Mouse (Mus musculus): Measurements from ENCODE around the gene 3110018I06Rik. TPM values are rescaled to one million over a fixed set of nuclear protein-coding genes. Genes with fewer than 3 reads are reported as not detected.

3110018I06Rik gene
- total RNA-seq (2014; rRNA removed; ENCODE audit: low replicate concordance) (not detected in 2 replicates), polyA plus RNA-seq (2015; fragmentation: Nextera tagmentation; extraction: Ambion mirVana) (not detected in 2 replicates)

DNA sequence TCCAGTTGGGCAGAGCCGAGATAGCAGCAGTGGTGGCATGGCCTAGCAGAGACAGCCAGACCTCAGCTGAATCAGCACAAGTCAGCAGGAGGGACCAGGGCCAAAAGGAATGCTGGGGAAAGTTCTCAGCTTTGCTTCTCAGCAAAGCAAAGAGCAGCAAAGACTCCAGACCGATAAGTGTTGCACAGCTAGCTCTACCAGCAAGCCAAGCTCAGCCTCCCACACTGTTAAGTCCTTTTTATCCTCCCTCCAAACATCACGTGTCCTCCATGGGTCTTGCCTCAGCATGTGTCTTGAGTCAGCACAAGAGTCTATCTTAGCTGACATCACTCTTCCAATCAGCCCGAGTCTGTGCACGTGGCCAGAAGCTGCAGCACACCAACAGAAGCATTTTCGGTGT is at the start of gene 3110018I06Rik:
TSS of gene 3110018I06Rik (plus strand) at position 262 of the 400 bp plus-strand sequence.
- Histone ChIP-seq H3K27me3 (ENCODE audit: control insufficient read depth, insufficient read depth, low read length) (0 out of 2 replicates have a peak, but pooled peaks cover 4% of the 10 kb centered on the region), H3K9me3 (replicated peaks; ENCODE audit: control insufficient read depth, low read length) (no peaks in the 10 kb centered on the region), H3K27ac (ENCODE audit: low read depth) (no peak within 1 kb of the TSS), H3K4me2 (ENCODE audit: low read depth, low read length) (no peak within 1 kb of the TSS), H3K9ac (replicated peaks; ENCODE audit: low read depth, low read length) (no peak within 1 kb of the TSS), H3K36me3 (replicated peaks; ENCODE audit: control insufficient read depth, insufficient read depth, low read length) (no peaks in the 10 kb centered on the region), H3K4me3 (ENCODE audit: low read depth, low read length) (no peak within 1 kb of the TSS), H3K4me1 (ENCODE audit: control insufficient read depth, insufficient read depth) (no peaks in the 10 kb centered on the region)
- ATAC-seq (ENCODE audit: insufficient read depth, low read depth): no peak
- WGBS: 59% methylated on average over 6 of the region's 6 CpGs
- no peak for DNase-seq (ENCODE audit: low spot score)
- no peak for TF ChIP-seq CTCF (IDR thresholded peaks at IDR 0.05; ENCODE audit: low read depth)
- no peak for TF ChIP-seq EP300 (IDR thresholded peaks at IDR 0.05; ENCODE audit: low read depth)

DNA sequence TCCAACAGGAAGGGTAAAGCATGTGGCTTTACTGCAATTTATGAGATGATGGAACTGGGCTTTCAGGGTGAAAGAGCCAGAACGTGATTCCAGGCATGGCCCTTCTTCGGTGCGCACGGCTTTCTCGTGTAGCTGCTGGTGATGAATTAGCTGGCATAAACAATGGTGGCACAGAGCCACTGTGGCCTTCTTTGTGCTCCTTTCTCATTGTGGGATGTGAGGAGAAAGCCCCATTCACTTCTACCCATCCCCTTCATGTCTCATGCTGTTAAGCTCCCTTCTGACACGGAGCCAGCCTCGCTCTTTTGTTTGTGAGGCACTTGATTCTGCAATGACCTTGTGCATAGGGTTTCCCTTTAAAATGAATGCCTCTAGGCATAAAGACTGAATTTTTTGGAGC is 43.8 kb upstream of the 3110018I06Rik start:
- Histone ChIP-seq H3K27me3 (ENCODE audit: control insufficient read depth, insufficient read depth, low read length) (no peaks in the 10 kb centered on the region), H3K4me3 (ENCODE audit: low read depth, low read length) (no peak overlapping the region), H3K4me1 (ENCODE audit: control insufficient read depth, insufficient read depth) (no peaks in the 10 kb centered on the region), H3K4me2 (ENCODE audit: low read depth, low read length) (no peak overlapping the region), H3K27ac (ENCODE audit: low read depth) (no peak overlapping the region), H3K9me3 (replicated peaks; ENCODE audit: control insufficient read depth, low read length) (no peaks in the 10 kb centered on the region), H3K36me3 (replicated peaks; ENCODE audit: control insufficient read depth, insufficient read depth, low read length) (no peaks in the 10 kb centered on the region), H3K9ac (replicated peaks; ENCODE audit: low read depth, low read length) (no peak overlapping the region)
- DNase-seq (ENCODE audit: low spot score): no peak
- no peak for ATAC-seq (ENCODE audit: insufficient read depth, low read depth)
- TF ChIP-seq CTCF (IDR thresholded peaks at IDR 0.05; ENCODE audit: low read depth) (no peak), EP300 (IDR thresholded peaks at IDR 0.05; ENCODE audit: low read depth) (no peak)
- WGBS: 89% methylated on average over 7 of the region's 7 CpGs

DNA sequence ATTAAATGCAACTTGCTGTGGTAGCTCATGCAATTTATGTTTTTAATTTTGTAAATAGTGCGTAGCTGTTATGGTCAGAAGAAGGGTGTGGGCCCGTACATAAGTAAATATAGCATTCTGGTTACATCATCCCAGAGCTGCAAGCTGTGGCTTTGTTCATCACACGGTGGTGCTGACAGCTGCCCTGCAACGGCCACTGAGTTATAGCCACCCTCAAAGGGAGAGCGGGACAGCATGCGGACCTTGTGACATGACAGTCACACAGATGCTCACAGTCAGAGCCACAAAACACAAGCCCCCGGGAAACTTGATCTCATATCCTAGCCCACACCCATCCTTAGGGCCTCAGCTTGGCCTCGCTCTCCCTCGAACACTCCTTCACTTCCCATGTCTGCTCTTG is 30.6 kb upstream of the 3110018I06Rik start:
- Histone ChIP-seq H3K4me3 (ENCODE audit: low read depth, low read length) (no peak overlapping the region), H3K36me3 (replicated peaks; ENCODE audit: control insufficient read depth, insufficient read depth, low read length) (no peaks in the 10 kb centered on the region), H3K4me2 (ENCODE audit: low read depth, low read length) (no peak overlapping the region), H3K27ac (ENCODE audit: low read depth) (no peak overlapping the region), H3K9me3 (replicated peaks; ENCODE audit: control insufficient read depth, low read length) (no peaks in the 10 kb centered on the region), H3K27me3 (ENCODE audit: control insufficient read depth, insufficient read depth, low read length) (no peaks in the 10 kb centered on the region), H3K4me1 (ENCODE audit: control insufficient read depth, insufficient read depth) (no peaks in the 10 kb centered on the region), H3K9ac (replicated peaks; ENCODE audit: low read depth, low read length) (no peak overlapping the region)
- ATAC-seq (ENCODE audit: insufficient read depth, low read depth) (no peak), DNase-seq (ENCODE audit: low spot score) (no peak)
- 23% methylated on average over 9 of the region's 9 CpGs for WGBS
- no peak for TF ChIP-seq CTCF (IDR thresholded peaks at IDR 0.05; ENCODE audit: low read depth)
- TF ChIP-seq EP300 (IDR thresholded peaks at IDR 0.05; ENCODE audit: low read depth): no peak

DNA sequence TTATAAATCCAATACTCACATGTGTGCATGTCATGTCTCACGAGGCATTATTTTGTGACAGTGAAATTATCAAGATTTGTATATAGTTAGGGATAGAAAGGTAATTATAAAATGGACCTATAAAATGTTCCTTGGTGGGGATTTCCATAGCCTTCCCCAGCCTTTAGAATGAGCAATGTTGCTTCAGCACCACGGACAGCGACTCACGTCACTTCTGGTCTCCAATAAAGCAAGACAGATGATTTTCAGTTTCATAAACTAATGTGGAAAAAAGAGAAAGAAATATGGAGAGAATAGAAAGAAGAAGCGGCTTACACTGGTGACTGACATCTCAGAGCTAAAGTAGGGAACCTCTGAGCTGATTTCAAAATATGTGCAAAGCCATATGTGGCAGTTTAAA is 23.7 kb upstream of the 3110018I06Rik start:
- Histone ChIP-seq H3K36me3 (replicated peaks; ENCODE audit: control insufficient read depth, insufficient read depth, low read length) (no peaks in the 10 kb centered on the region), H3K27ac (ENCODE audit: low read depth) (no peak overlapping the region), H3K27me3 (ENCODE audit: control insufficient read depth, insufficient read depth, low read length) (no peaks in the 10 kb centered on the region), H3K4me3 (ENCODE audit: low read depth, low read length) (no peak overlapping the region), H3K9me3 (replicated peaks; ENCODE audit: control insufficient read depth, low read length) (no peaks in the 10 kb centered on the region), H3K4me1 (ENCODE audit: control insufficient read depth, insufficient read depth) (no peaks in the 10 kb centered on the region), H3K4me2 (ENCODE audit: low read depth, low read length) (no peak overlapping the region), H3K9ac (replicated peaks; ENCODE audit: low read depth, low read length) (no peak overlapping the region)
- TF ChIP-seq EP300 (IDR thresholded peaks at IDR 0.05; ENCODE audit: low read depth): no peak
- no peak for TF ChIP-seq CTCF (IDR thresholded peaks at IDR 0.05; ENCODE audit: low read depth)
- DNase-seq (ENCODE audit: low spot score) (peak; percentile 11), ATAC-seq (ENCODE audit: insufficient read depth, low read depth) (no peak)
- WGBS: 8% methylated on average over 5 of the region's 5 CpGs

DNA sequence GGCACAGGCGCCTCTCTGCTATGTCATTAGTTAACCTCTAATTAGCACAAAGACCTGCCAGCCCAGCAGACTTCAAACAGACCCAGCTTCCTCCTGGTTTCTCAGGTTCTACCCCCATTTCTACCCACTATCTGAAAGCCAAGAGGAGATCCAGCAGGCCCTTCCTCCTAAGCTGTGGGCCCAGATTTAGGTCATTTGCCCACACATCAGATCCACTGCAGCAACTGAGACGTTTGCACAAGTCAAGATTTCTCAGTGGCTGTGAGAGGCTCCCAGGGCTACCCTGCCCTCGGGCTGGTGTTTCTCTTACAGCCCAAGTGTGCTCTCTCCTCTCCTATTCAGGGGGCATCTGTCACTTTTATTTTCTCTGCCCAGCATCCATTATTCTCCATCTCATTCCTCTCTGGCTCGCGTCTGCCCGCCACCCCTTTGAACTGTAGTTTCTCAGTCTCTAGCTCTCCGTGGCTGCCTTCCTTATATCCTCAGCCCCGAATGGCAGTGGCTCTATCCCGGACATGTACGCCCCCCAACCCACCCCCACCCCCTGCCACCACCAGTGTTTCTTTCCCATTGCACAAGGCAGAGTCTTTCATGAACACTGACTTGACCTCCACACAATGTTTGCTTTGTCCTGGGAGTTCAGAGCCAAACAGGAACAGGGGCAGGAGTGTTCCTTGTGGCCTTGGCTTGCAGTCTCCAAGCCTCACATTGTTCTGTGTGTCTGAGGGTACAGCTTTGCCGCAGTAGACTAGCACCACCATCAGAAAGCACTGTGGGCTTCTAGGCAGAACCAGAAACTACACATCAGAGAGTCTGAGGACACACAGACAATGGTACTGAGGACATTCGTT is 11.8 kb upstream of the 3110018I06Rik start:
- TF ChIP-seq EP300 (IDR thresholded peaks at IDR 0.05; ENCODE audit: low read depth) (no peak), CTCF (IDR thresholded peaks at IDR 0.05; ENCODE audit: low read depth) (no peak)
- H3K27me3 ChIP-seq (ENCODE audit: control insufficient read depth, insufficient read depth, low read length): no peaks in the 10 kb centered on the region
- DNase-seq (ENCODE audit: low spot score) (no peak), ATAC-seq (ENCODE audit: insufficient read depth, low read depth) (no peak)
- H3K36me3 ChIP-seq (replicated peaks; ENCODE audit: control insufficient read depth, insufficient read depth, low read length): no peaks in the 10 kb centered on the region
- no peaks in the 10 kb centered on the region for H3K4me1 ChIP-seq (ENCODE audit: control insufficient read depth, insufficient read depth)
- H3K4me3 ChIP-seq (ENCODE audit: low read depth, low read length): no peak overlapping the region
- no peaks in the 10 kb centered on the region for H3K9me3 ChIP-seq (replicated peaks; ENCODE audit: control insufficient read depth, low read length)
- no peak overlapping the region for H3K9ac ChIP-seq (replicated peaks; ENCODE audit: low read depth, low read length)
- no peak overlapping the region for H3K4me2 ChIP-seq (ENCODE audit: low read depth, low read length)
- no peak overlapping the region for H3K27ac ChIP-seq (ENCODE audit: low read depth)
- WGBS: 64% methylated on average over 12 of the region's 12 CpGs
